Mouse (Mus musculus) intestine, postnatal 0 days (tissue): Measurements from ENCODE around the gene Mrps15. TPM values are rescaled to one million over a fixed set of nuclear protein-coding genes. Genes with fewer than 3 reads are reported as not detected.
A peak's percentile ranks its signal among the peaks of the same experiment; 100 is the strongest.

ENCODE experiments used
- ATAC-seq: fragments of 200-750 bp; cut with Nextera tagmentation; 2 replicates; pipeline ENCODE4 v1.8.0; 2017; ENCODE audit warnings: mild to moderate bottlenecking, moderate TSS enrichment, moderate library complexity
- H3K27ac ChIP-seq: fragments of 300-500 bp; sonication (generic); 2 replicates; pipeline ENCODE4 v1.5.1; 2014; ENCODE audit warnings: mild to moderate bottlenecking, low read depth, low read length, moderate library complexity
- H3K27me3 ChIP-seq: fragments of 300-500 bp; sonication (generic); replicated peaks from 2 replicates; pipeline ENCODE4 v1.6.1; 2014; ENCODE audit warnings: low read length, mixed read lengths; ENCODE audit not compliant: control insufficient read depth, insufficient read depth
- H3K36me3 ChIP-seq: fragments of 300-500 bp; sonication (generic); 2 replicates; pipeline ENCODE4 v1.6.1; 2014; ENCODE audit warnings: mild to moderate bottlenecking, moderate library complexity; ENCODE audit not compliant: control insufficient read depth, insufficient read depth
- H3K4me1 ChIP-seq: fragments of 300-500 bp; sonication (generic); replicated peaks from 2 replicates; pipeline ENCODE4 v1.6.1; 2014; ENCODE audit warnings: antibody characterized with exemption, low read length, mixed read lengths; ENCODE audit not compliant: control insufficient read depth, insufficient read depth
- H3K4me2 ChIP-seq: fragments of 300-500 bp; sonication (generic); replicated peaks from 2 replicates; pipeline ENCODE4 v1.6.1; 2014; ENCODE audit warnings: low read depth, mild to moderate bottlenecking, moderate library complexity
- H3K4me3 ChIP-seq: fragments of 300-500 bp; sonication (generic); 2 replicates; pipeline ENCODE4 v1.5.1; 2014; ENCODE audit warnings: low read depth, low read length
- H3K9ac ChIP-seq: fragments of 300-500 bp; sonication (generic); 2 replicates; pipeline ENCODE4 v1.6.1; 2014; ENCODE audit warnings: mild to moderate bottlenecking, low read depth, low read length
- H3K9me3 ChIP-seq: fragments of 300-500 bp; sonication (generic); 2 replicates; pipeline ENCODE4 v1.6.1; 2016; ENCODE audit warnings: mixed run types; ENCODE audit not compliant: control insufficient read depth
- CTCF ChIP-seq: sonication (generic); IDR thresholded peaks from 2 replicates; pipeline ENCODE4 v1.5.1; 2016; ENCODE audit warnings: low read depth, mild to moderate bottlenecking, control low read depth, antibody characterized with exemption, moderate library complexity
- WGBS: fragments of 180-500 bp; shearing (Covaris S2); extraction: QIAGEN DNeasy Blood & Tissue Kit; methylation state at CpG from one replicate; pipeline ENCODE4 v1.1.7; 2014; 5-methylcytosine and 5-hydroxymethylcytosine counted together
- polyA plus RNA-seq: library from polyadenylated mRNA; unstranded; fragments of >200 nt; fragmentation: Nextera tagmentation; extraction: Ambion mirVana; gene quantifications from 2 replicates; pipeline ENCODE4 v1.2.1, GENCODE M21; 2015

Mrps15 gene
- polyA plus RNA-seq, 1 experiment from 2014 or later = 91.5 TPM

- Histone ChIP-seq H3K9me3 (no peaks in the 10 kb centered on the region), H3K9ac (peak overlapping the region; percentile 51), H3K27me3 (no peaks in the 10 kb centered on the region), H3K36me3 (peaks cover 31% of the 10 kb centered on the region), H3K4me2 (peak overlapping the region; percentile 85), H3K4me3 (peak overlapping the region; percentile 62), H3K27ac (no peak overlapping the region), H3K4me1 (no peaks in the 10 kb centered on the region; the same call in 1 of the 2 replicates)
- ATAC-seq = peak; percentile 41
- no peak for TF ChIP-seq CTCF
- WGBS = 10% methylated on average over 19 of the region's 19 CpGs
Observed at GRCm38 (mm10) chr4:126057207-126058133, 10.7 kb downstream of the Mrps15 start.

GRCm38 (mm10) chr4:126058134-126058996 lies 11.6 kb downstream of the Mrps15 start, which contains the start of gene Oscp1:
Gene Oscp1 (plus strand): TSS chr4:126058565.
- WGBS = under 1% methylated on average over 57 of the region's 57 CpGs
- peaks cover 23% of the 10 kb centered on the region for H3K36me3 ChIP-seq
- ATAC-seq = peak; percentile 96

GRCm38 (mm10) chr4:126058997-126059362 lies 12.3 kb downstream of the Mrps15 start:
- no peak overlapping the region for H3K27ac ChIP-seq
- WGBS = 33% methylated on average over 9 of the region's 9 CpGs
- no peak for TF ChIP-seq CTCF
- H3K4me3 ChIP-seq = peak overlapping the region; percentile 62
- peak overlapping the region; percentile 51; the same call in 1 of the 2 replicates for H3K9ac ChIP-seq
- no peaks in the 10 kb centered on the region; the same call in 1 of the 2 replicates for H3K4me1 ChIP-seq
- ATAC-seq = no peak
- H3K9me3 ChIP-seq = no peaks in the 10 kb centered on the region
- peaks cover 16% of the 10 kb centered on the region for H3K36me3 ChIP-seq
- H3K27me3 ChIP-seq = no peaks in the 10 kb centered on the region
- peak overlapping the region; percentile 85 for H3K4me2 ChIP-seq

More at GRCm38 (mm10) chr4:126058134-126058996, 11.6 kb downstream of the Mrps15 start, which contains the start of gene Oscp1:
- Histone ChIP-seq H3K4me2 (peak within 1 kb of the TSS; percentile 85), H3K27ac (no peak within 1 kb of the TSS), H3K27me3 (no peaks in the 10 kb centered on the region), H3K9me3 (no peaks in the 10 kb centered on the region), H3K4me1 (no peaks in the 10 kb centered on the region; the same call in 1 of the 2 replicates), H3K4me3 (peak within 1 kb of the TSS; percentile 62), H3K9ac (peak within 1 kb of the TSS; percentile 51)
- no peak for TF ChIP-seq CTCF

GRCm38 (mm10) chr4:126062856-126063255 lies 16.1 kb downstream of the Mrps15 start:
- 80% methylated on average over 1 of the region's 1 CpGs for WGBS
- Histone ChIP-seq H3K4me3 (no peak overlapping the region), H3K9me3 (no peaks in the 10 kb centered on the region), H3K27ac (no peak overlapping the region), H3K36me3 (no peaks in the 10 kb centered on the region), H3K4me2 (no peak overlapping the region), H3K9ac (no peak overlapping the region), H3K4me1 (no peaks in the 10 kb centered on the region), H3K27me3 (no peaks in the 10 kb centered on the region)
- TF ChIP-seq CTCF = no peak
- no peak for ATAC-seq

- whole genome bisulfite sequencing = 86% methylated on average over 7 of the region's 7 CpGs
- H3K36me3 ChIP-seq = no peaks in the 10 kb centered on the region
- H3K4me2 ChIP-seq = no peak overlapping the region
- no peak overlapping the region for H3K9ac ChIP-seq
- H3K4me3 ChIP-seq = no peak overlapping the region
- no peaks in the 10 kb centered on the region for H3K27me3 ChIP-seq
- H3K4me1 ChIP-seq = no peaks in the 10 kb centered on the region
- no peak overlapping the region for H3K27ac ChIP-seq
- TF ChIP-seq CTCF = no peak
- H3K9me3 ChIP-seq = no peaks in the 10 kb centered on the region
- ATAC-seq = no peak
Observed at GRCm38 (mm10) chr4:126065241-126065640, 18.5 kb downstream of the Mrps15 start.
